Mouse (Mus musculus): Measurements from ENCODE around the gene Cntn1. TPM values are rescaled to one million over a fixed set of nuclear protein-coding genes. Genes with fewer than 3 reads are reported as not detected.

Gene Cntn1
- polyA plus RNA-seq, 1 experiment: 0.76 TPM

GRCm38 (mm10) chr15:92079416-92079815, 28.5 kb downstream of the Cntn1 start:
- Histone ChIP-seq H3K27me3 (ENCODE audit: control insufficient read depth, insufficient read depth, low read length, poor library complexity, severe bottlenecking) (no peaks in the 10 kb centered on the region), H3K4me3 (ENCODE audit: low read depth, low read length) (no peak overlapping the region), H3K4me1 (ENCODE audit: control insufficient read depth, insufficient read depth, low read length) (no peaks in the 10 kb centered on the region), H3K27ac (ENCODE audit: insufficient read depth, low read length) (no peak overlapping the region), H3K9me3 (replicated peaks; ENCODE audit: control insufficient read depth, insufficient read depth, low read length, poor library complexity, severe bottlenecking) (no peaks in the 10 kb centered on the region), H3K9ac (ENCODE audit: low read depth, poor library complexity, severe bottlenecking) (no peak overlapping the region), H3K36me3 (ENCODE audit: control insufficient read depth, insufficient read depth, low read length, poor library complexity, severe bottlenecking) (no peaks in the 10 kb centered on the region)
- no peak for TF ChIP-seq EP300 (IDR thresholded peaks at IDR 0.05; ENCODE audit: insufficient read depth, low read depth, low read length)
- no peak for TF ChIP-seq POLR2A (IDR thresholded peaks at IDR 0.05; ENCODE audit: insufficient read depth, low read length)
- TF ChIP-seq CTCF (IDR thresholded peaks at IDR 0.05; ENCODE audit: low read depth, low read length): no peak

GRCm38 (mm10) chr15:92085876-92086275, 34.9 kb downstream of the Cntn1 start:
- no peak overlapping the region for H3K9ac ChIP-seq (ENCODE audit: low read depth, poor library complexity, severe bottlenecking)
- TF ChIP-seq EP300 (IDR thresholded peaks at IDR 0.05; ENCODE audit: insufficient read depth, low read depth, low read length) (no peak), CTCF (IDR thresholded peaks at IDR 0.05; ENCODE audit: low read depth, low read length) (no peak), POLR2A (IDR thresholded peaks at IDR 0.05; ENCODE audit: insufficient read depth, low read length) (no peak)
- no peaks in the 10 kb centered on the region for H3K9me3 ChIP-seq (replicated peaks; ENCODE audit: control insufficient read depth, insufficient read depth, low read length, poor library complexity, severe bottlenecking)
- no peaks in the 10 kb centered on the region for H3K27me3 ChIP-seq (ENCODE audit: control insufficient read depth, insufficient read depth, low read length, poor library complexity, severe bottlenecking)
- no peak overlapping the region for H3K27ac ChIP-seq (ENCODE audit: insufficient read depth, low read length)
- H3K4me3 ChIP-seq (ENCODE audit: low read depth, low read length): no peak overlapping the region
- no peaks in the 10 kb centered on the region for H3K4me1 ChIP-seq (ENCODE audit: control insufficient read depth, insufficient read depth, low read length)
- no peaks in the 10 kb centered on the region for H3K36me3 ChIP-seq (ENCODE audit: control insufficient read depth, insufficient read depth, low read length, poor library complexity, severe bottlenecking)

- Histone ChIP-seq H3K27ac (ENCODE audit: insufficient read depth, low read length) (no peak overlapping the region), H3K9ac (ENCODE audit: low read depth, poor library complexity, severe bottlenecking) (no peak overlapping the region), H3K27me3 (ENCODE audit: control insufficient read depth, insufficient read depth, low read length, poor library complexity, severe bottlenecking) (no peaks in the 10 kb centered on the region), H3K9me3 (replicated peaks; ENCODE audit: control insufficient read depth, insufficient read depth, low read length, poor library complexity, severe bottlenecking) (no peaks in the 10 kb centered on the region), H3K4me1 (ENCODE audit: control insufficient read depth, insufficient read depth, low read length) (no peaks in the 10 kb centered on the region), H3K36me3 (ENCODE audit: control insufficient read depth, insufficient read depth, low read length, poor library complexity, severe bottlenecking) (no peaks in the 10 kb centered on the region), H3K4me3 (ENCODE audit: low read depth, low read length) (no peak overlapping the region)
- TF ChIP-seq CTCF (IDR thresholded peaks at IDR 0.05; ENCODE audit: low read depth, low read length) (no peak), POLR2A (IDR thresholded peaks at IDR 0.05; ENCODE audit: insufficient read depth, low read length) (no peak), EP300 (IDR thresholded peaks at IDR 0.05; ENCODE audit: insufficient read depth, low read depth, low read length) (no peak)
These were observed 36.8 kb downstream of the Cntn1 start for GRCm38 (mm10) chr15:92087691-92088286.

- H3K27me3 ChIP-seq (ENCODE audit: control insufficient read depth, insufficient read depth, low read length, poor library complexity, severe bottlenecking): no peaks in the 10 kb centered on the region
- no peak overlapping the region for H3K9ac ChIP-seq (ENCODE audit: low read depth, poor library complexity, severe bottlenecking)
- no peak overlapping the region for H3K4me3 ChIP-seq (ENCODE audit: low read depth, low read length)
- no peaks in the 10 kb centered on the region for H3K9me3 ChIP-seq (replicated peaks; ENCODE audit: control insufficient read depth, insufficient read depth, low read length, poor library complexity, severe bottlenecking)
- H3K36me3 ChIP-seq (ENCODE audit: control insufficient read depth, insufficient read depth, low read length, poor library complexity, severe bottlenecking): no peaks in the 10 kb centered on the region
- TF ChIP-seq CTCF (IDR thresholded peaks at IDR 0.05; ENCODE audit: low read depth, low read length) (no peak), POLR2A (IDR thresholded peaks at IDR 0.05; ENCODE audit: insufficient read depth, low read length) (no peak), EP300 (IDR thresholded peaks at IDR 0.05; ENCODE audit: insufficient read depth, low read depth, low read length) (no peak)
- H3K4me1 ChIP-seq (ENCODE audit: control insufficient read depth, insufficient read depth, low read length): no peaks in the 10 kb centered on the region
- no peak overlapping the region for H3K27ac ChIP-seq (ENCODE audit: insufficient read depth, low read length)
These were observed 39.8 kb downstream of the Cntn1 start for GRCm38 (mm10) chr15:92090787-92091186.

GRCm38 (mm10) chr15:92092041-92092440, 41.1 kb downstream of the Cntn1 start:
- no peaks in the 10 kb centered on the region for H3K4me1 ChIP-seq (ENCODE audit: control insufficient read depth, insufficient read depth, low read length)
- H3K27ac ChIP-seq (ENCODE audit: insufficient read depth, low read length): no peak overlapping the region
- TF ChIP-seq EP300 (IDR thresholded peaks at IDR 0.05; ENCODE audit: insufficient read depth, low read depth, low read length) (no peak), CTCF (IDR thresholded peaks at IDR 0.05; ENCODE audit: low read depth, low read length) (no peak), POLR2A (IDR thresholded peaks at IDR 0.05; ENCODE audit: insufficient read depth, low read length) (no peak)
- no peak overlapping the region for H3K4me3 ChIP-seq (ENCODE audit: low read depth, low read length)
- no peaks in the 10 kb centered on the region for H3K36me3 ChIP-seq (ENCODE audit: control insufficient read depth, insufficient read depth, low read length, poor library complexity, severe bottlenecking)
- H3K9me3 ChIP-seq (replicated peaks; ENCODE audit: control insufficient read depth, insufficient read depth, low read length, poor library complexity, severe bottlenecking): no peaks in the 10 kb centered on the region
- H3K9ac ChIP-seq (ENCODE audit: low read depth, poor library complexity, severe bottlenecking): no peak overlapping the region
- H3K27me3 ChIP-seq (ENCODE audit: control insufficient read depth, insufficient read depth, low read length, poor library complexity, severe bottlenecking): no peaks in the 10 kb centered on the region

GRCm38 (mm10) chr15:92099410-92100174, 48.6 kb downstream of the Cntn1 start:
- Histone ChIP-seq H3K9me3 (replicated peaks; ENCODE audit: control insufficient read depth, insufficient read depth, low read length, poor library complexity, severe bottlenecking) (no peaks in the 10 kb centered on the region), H3K27ac (ENCODE audit: insufficient read depth, low read length) (no peak overlapping the region), H3K36me3 (ENCODE audit: control insufficient read depth, insufficient read depth, low read length, poor library complexity, severe bottlenecking) (no peaks in the 10 kb centered on the region), H3K4me3 (ENCODE audit: low read depth, low read length) (no peak overlapping the region), H3K4me1 (ENCODE audit: control insufficient read depth, insufficient read depth, low read length) (no peaks in the 10 kb centered on the region), H3K27me3 (ENCODE audit: control insufficient read depth, insufficient read depth, low read length, poor library complexity, severe bottlenecking) (no peaks in the 10 kb centered on the region), H3K9ac (ENCODE audit: low read depth, poor library complexity, severe bottlenecking) (no peak overlapping the region)
- no peak for TF ChIP-seq POLR2A (IDR thresholded peaks at IDR 0.05; ENCODE audit: insufficient read depth, low read length)
- TF ChIP-seq EP300 (IDR thresholded peaks at IDR 0.05; ENCODE audit: insufficient read depth, low read depth, low read length): no peak
- TF ChIP-seq CTCF (IDR thresholded peaks at IDR 0.05; ENCODE audit: low read depth, low read length): no peak
